Comparison of ENCODE assay signal across 8 mouse cellular contexts in the genomic region with DNA sequence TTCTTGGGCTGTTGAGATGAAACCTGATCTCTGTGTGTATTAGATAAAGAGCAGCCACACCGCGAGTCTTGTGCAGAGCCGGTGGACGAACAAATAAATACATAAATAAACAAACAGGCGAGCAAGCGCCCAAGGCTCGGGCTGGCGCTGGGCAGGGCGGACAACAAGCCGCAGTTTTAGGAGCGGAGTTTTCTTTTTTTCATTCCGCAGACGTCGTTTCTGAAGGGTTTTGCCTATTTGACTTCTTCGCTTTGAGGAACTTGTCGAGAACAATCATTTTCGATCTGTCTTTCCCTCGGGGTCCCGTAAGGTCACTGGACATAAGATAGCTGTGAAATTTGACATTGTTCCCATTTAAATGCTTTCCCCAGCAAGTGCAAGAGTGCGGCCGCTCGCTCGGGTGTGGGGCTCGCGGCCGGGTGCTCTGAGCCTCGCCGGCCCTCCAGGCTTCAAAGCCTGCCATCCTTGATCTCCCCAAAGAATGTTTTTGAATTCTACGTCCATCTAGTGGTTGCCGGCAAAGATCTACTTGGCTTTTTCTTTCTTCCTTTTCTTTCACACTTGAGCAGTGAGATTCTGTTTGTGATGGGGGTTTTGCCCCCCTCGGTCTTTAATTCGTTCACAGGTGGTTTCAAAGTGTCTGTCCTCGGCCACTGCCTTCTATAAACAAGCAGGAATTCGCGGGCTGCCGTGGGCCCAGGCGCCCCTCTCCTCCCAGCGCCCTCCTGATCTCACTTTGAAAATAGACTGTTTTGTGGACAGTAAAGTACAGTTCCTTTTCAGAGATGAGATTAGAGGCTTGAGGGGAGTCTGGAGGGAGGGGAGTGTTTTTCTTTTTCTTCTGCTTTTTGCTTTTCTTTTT. TPM values are rescaled to one million over a fixed set of nuclear protein-coding genes. Genes with fewer than 3 reads are reported as not detected.
DNase-seq lines count a peak whose midpoint lies in the region; ATAC-seq and TF ChIP-seq lines count a peak whose summit lies in the region.

No protein-coding gene starts in this region.

- H3K4me1 ChIP-seq in kidney, postnatal 0 days (replicated peaks; ENCODE audit: insufficient read depth, low read length): 0 out of 2 replicates have a peak, but pooled peaks cover 7% of the 10 kb centered on the region
- H3K4me1 ChIP-seq in heart, embryonic 16.5 days (ENCODE audit: control insufficient read depth, insufficient read depth, low read length): peaks cover 16% of the 10 kb centered on the region
- peaks cover 29% of the 10 kb centered on the region for H3K4me1 ChIP-seq in liver, embryonic 15.5 days (replicated peaks)
- no peaks in the 10 kb centered on the region for H3K4me1 ChIP-seq in small intestine, adult 2 months (ENCODE audit: control insufficient read depth, insufficient read depth, insufficient read length, low read length)

- no peak for ATAC-seq in kidney, postnatal 0 days (replicated peaks; ENCODE audit: low FRiP score, low read depth)
- no peak for ATAC-seq in heart, embryonic 16.5 days (replicated peaks; ENCODE audit: extremely low read depth, insufficient read depth, low FRiP score)
- peak; percentile 51; the same call in 1 of the 2 replicates for ATAC-seq in liver, embryonic 15.5 days (ENCODE audit: insufficient read depth)

- H3K27ac ChIP-seq in kidney, postnatal 0 days: no peak overlapping the region
- no peak overlapping the region for H3K27ac ChIP-seq in heart, embryonic 16.5 days (ENCODE audit: low read length)
- H3K27ac ChIP-seq in liver, embryonic 15.5 days (replicated peaks): peak overlapping the region; percentile 4; the same call in 1 of the 2 replicates
- no peak overlapping the region for H3K27ac ChIP-seq in small intestine, adult 2 months (ENCODE audit: insufficient read depth, low read depth, low read length)

- peak overlapping the region; percentile 38; the same call in 1 of the 2 replicates for H3K9ac ChIP-seq in kidney, postnatal 0 days (ENCODE audit: low read depth, low read length)
- H3K9ac ChIP-seq in heart, embryonic 16.5 days (ENCODE audit: low read length): peak overlapping the region; percentile 67
- H3K9ac ChIP-seq in liver, embryonic 15.5 days: peak overlapping the region; percentile 55

- 1% methylated on average over 38 of the region's 38 CpGs for WGBS in kidney, postnatal 0 days
- WGBS in heart, embryonic 16.5 days: 2% methylated on average over 38 of the region's 38 CpGs
- under 1% methylated on average over 38 of the region's 38 CpGs for WGBS in liver, embryonic 15.5 days (ENCODE audit: insufficient replicate concordance)
- 3% methylated on average over 38 of the region's 38 CpGs for WGBS in small intestine, adult 2 months

- H3K4me3 ChIP-seq in kidney, postnatal 0 days (replicated peaks; ENCODE audit: low read depth, low read length): peak overlapping the region; percentile 28
- peak overlapping the region; percentile 53 for H3K4me3 ChIP-seq in heart, embryonic 16.5 days (ENCODE audit: low read length)
- peak overlapping the region; percentile 59 for H3K4me3 ChIP-seq in liver, embryonic 15.5 days (replicated peaks)
- H3K4me3 ChIP-seq in small intestine, adult 2 months (ENCODE audit: low read depth, low read length): peak overlapping the region; percentile 23

- TF ChIP-seq CTCF in kidney, postnatal 0 days (IDR thresholded peaks at IDR 0.05; ENCODE audit: low read depth): no peak; the same call in 1 of the 2 replicates
- TF ChIP-seq CTCF in small intestine, adult 2 months (IDR thresholded peaks at IDR 0.05; ENCODE audit: extremely low read depth, insufficient read length, insufficient replicate concordance, low read depth, low read length): no peak

- 0 out of 2 replicates have a peak, but pooled peaks cover 3% of the 10 kb centered on the region for H3K27me3 ChIP-seq in kidney, postnatal 0 days (ENCODE audit: insufficient read depth, low read length)
- H3K27me3 ChIP-seq in heart, embryonic 16.5 days (ENCODE audit: control insufficient read depth, insufficient read depth, low read length): peaks cover 6% of the 10 kb centered on the region; the same call in 1 of the 2 replicates
- peaks cover 56% of the 10 kb centered on the region for H3K27me3 ChIP-seq in liver, embryonic 15.5 days
- H3K27me3 ChIP-seq in small intestine, adult 2 months (ENCODE audit: control insufficient read depth, insufficient read depth, low read length): peaks cover 31% of the 10 kb centered on the region

- intact Hi-C loops in gastrocnemius, postnatal 36 days (cut with DNase I): no loop called here

- H3K36me3 ChIP-seq in kidney, postnatal 0 days (ENCODE audit: insufficient read depth, low read length): no peaks in the 10 kb centered on the region
- no peaks in the 10 kb centered on the region for H3K36me3 ChIP-seq in heart, embryonic 16.5 days (ENCODE audit: control insufficient read depth, insufficient read depth)
- no peaks in the 10 kb centered on the region for H3K36me3 ChIP-seq in liver, embryonic 15.5 days (replicated peaks)
- H3K36me3 ChIP-seq in small intestine, adult 2 months (ENCODE audit: control insufficient read depth, insufficient read depth, low read length): no peaks in the 10 kb centered on the region

- TF ChIP-seq POLR2A in small intestine, adult 2 months (IDR thresholded peaks at IDR 0.05; ENCODE audit: low read depth, low read length): no peak

- H3K4me2 ChIP-seq in kidney, postnatal 0 days (ENCODE audit: low read length): peak overlapping the region; percentile 62
- peak overlapping the region; percentile 91 for H3K4me2 ChIP-seq in heart, embryonic 16.5 days (ENCODE audit: low read depth, low read length)
- peak overlapping the region; percentile 88 for H3K4me2 ChIP-seq in liver, embryonic 15.5 days

- no peaks in the 10 kb centered on the region for H3K9me3 ChIP-seq in kidney, postnatal 0 days (replicated peaks; ENCODE audit: low read length)
- H3K9me3 ChIP-seq in heart, embryonic 16.5 days (replicated peaks; ENCODE audit: control insufficient read depth, low read length): no peaks in the 10 kb centered on the region
- no peaks in the 10 kb centered on the region for H3K9me3 ChIP-seq in liver, embryonic 15.5 days (replicated peaks)

- DNase-seq in kidney, postnatal 0 days (ENCODE audit: low spot score): peak; percentile 51
- no peak for DNase-seq in kidney, adult 8-10 months
- peak; percentile 72 for DNase-seq in embryo, embryonic 10 days (ENCODE audit: low spot score)
- no peak for DNase-seq in gastrocnemius, postnatal 36 days
- DNase-seq in frontal cortex, postnatal 25 days (ENCODE audit: low spot score in 2 of 2): no peak

RNA-seq across cellular contexts. Expression of gene Fbxw4, which starts 15.8 kb away (rescaled TPM):
- polyA plus RNA-seq in kidney, postnatal 0 days (2015; fragmentation: Nextera tagmentation; extraction: Ambion mirVana): 4.8 and 5.9 TPM in 2 replicates
- polyA plus RNA-seq in heart, embryonic 16.5 days (2015; fragmentation: Nextera tagmentation; extraction: Ambion mirVana): 4.5 and 7.1 TPM in 2 replicates
- polyA plus RNA-seq in liver, embryonic 15.5 days (2015; fragmentation: Nextera tagmentation; extraction: Ambion mirVana): 2.4 and 3.5 TPM in 2 replicates
- polyA plus RNA-seq in small intestine, adult 2 months (2012; rRNA removed): 23.9 and 44.8 TPM in 2 replicates
- total RNA-seq in gastrocnemius, postnatal 36 days (2021): 10 to 100 TPM; 22.5 to 22.6 TPM

Comparison
In these comparisons a context has a peak if more than half of its experiments do, and no peak if none do; other contexts are left out.
1. DNase-seq: peak in kidney, postnatal 0 days (single experiment) and embryo, embryonic 10 days (single experiment); none in kidney, adult 8-10 months (0 of 2), gastrocnemius, postnatal 36 days (0 of 2) and frontal cortex, postnatal 25 days (0 of 2).
2. Peak in every context shown above with its lines, with median percentiles within 50 percentile points of each other: H3K4me2 ChIP-seq, H3K4me3 ChIP-seq and H3K9ac ChIP-seq.